Mouse (Mus musculus) embryonic facial prominence, embryonic 11.5 days (tissue): ENCODE measurements around the gene Chd3. TPM values are rescaled to one million over a fixed set of nuclear protein-coding genes. Genes with fewer than 3 reads are reported as not detected.

ENCODE experiments used
- ATAC-seq: fragments of 200-750 bp; cut with Nextera tagmentation; replicated peaks from 2 replicates; pipeline ENCODE4 v1.8.0; 2017; ENCODE audit warnings: low read depth; ENCODE audit not compliant: insufficient number of reproducible peaks, low FRiP score, low TSS enrichment
- DNase-seq: peaks from one replicate; pipeline ENCODE4 v3.0.0-alpha.2; 2015; ENCODE audit warnings: low spot score
- H3K27ac ChIP-seq: fragments of 300-500 bp; sonication (generic); replicated peaks from 2 replicates; pipeline ENCODE4 v1.5.1; 2014; ENCODE audit warnings: mild to moderate bottlenecking, low read depth, low read length, control low read depth
- H3K27me3 ChIP-seq: fragments of 300-500 bp; sonication (generic); 2 replicates; pipeline ENCODE4 v1.6.1; 2014; ENCODE audit warnings: mild to moderate bottlenecking, low read length, moderate library complexity, mixed read lengths; ENCODE audit not compliant: control insufficient read depth, insufficient read depth
- H3K36me3 ChIP-seq: fragments of 300-500 bp; sonication (generic); replicated peaks from 2 replicates; pipeline ENCODE4 v1.6.1; 2014; ENCODE audit warnings: low read depth, mild to moderate bottlenecking, low read length, moderate library complexity, mixed read lengths; ENCODE audit not compliant: control insufficient read depth, insufficient read depth
- H3K4me1 ChIP-seq: fragments of 300-500 bp; sonication (generic); 2 replicates; pipeline ENCODE4 v1.6.1; 2014; ENCODE audit warnings: low read length, mixed read lengths; ENCODE audit not compliant: control insufficient read depth, insufficient read depth
- H3K4me2 ChIP-seq: fragments of 300-500 bp; sonication (generic); 2 replicates; pipeline ENCODE4 v1.6.1; 2014; ENCODE audit warnings: low read depth, mild to moderate bottlenecking, control low read depth, low read length, moderate library complexity
- H3K4me3 ChIP-seq: fragments of 300-500 bp; sonication (generic); 2 replicates; pipeline ENCODE4 v1.5.1; 2014; ENCODE audit warnings: low read depth, low read length, control low read depth
- H3K9ac ChIP-seq: fragments of 300-500 bp; sonication (generic); replicated peaks from 2 replicates; pipeline ENCODE4 v1.6.1; 2014; ENCODE audit warnings: mild to moderate bottlenecking, control low read depth, low read length
- H3K9me3 ChIP-seq: fragments of 300-500 bp; sonication (generic); replicated peaks from 2 replicates; pipeline ENCODE4 v1.6.1; 2016; ENCODE audit warnings: mild to moderate bottlenecking, low read length, inconsistent platforms, mixed read lengths; ENCODE audit not compliant: control insufficient read depth
- WGBS: fragments of 180-500 bp; shearing (Covaris S2); extraction: QIAGEN DNeasy Blood & Tissue Kit; methylation state at CpG from one replicate; pipeline ENCODE4 v1.1.7; 2014; 5-methylcytosine and 5-hydroxymethylcytosine counted together
- polyA plus RNA-seq: library from polyadenylated mRNA; unstranded; fragments of >200 nt; fragmentation: Nextera tagmentation; extraction: Ambion mirVana; gene quantifications from 2 replicates; pipeline ENCODE4 v1.2.1, GENCODE M21; 2014

The Chd3 gene
- polyA plus RNA-seq, 1 experiment from 2014 or later = 52.1 TPM

DNA sequence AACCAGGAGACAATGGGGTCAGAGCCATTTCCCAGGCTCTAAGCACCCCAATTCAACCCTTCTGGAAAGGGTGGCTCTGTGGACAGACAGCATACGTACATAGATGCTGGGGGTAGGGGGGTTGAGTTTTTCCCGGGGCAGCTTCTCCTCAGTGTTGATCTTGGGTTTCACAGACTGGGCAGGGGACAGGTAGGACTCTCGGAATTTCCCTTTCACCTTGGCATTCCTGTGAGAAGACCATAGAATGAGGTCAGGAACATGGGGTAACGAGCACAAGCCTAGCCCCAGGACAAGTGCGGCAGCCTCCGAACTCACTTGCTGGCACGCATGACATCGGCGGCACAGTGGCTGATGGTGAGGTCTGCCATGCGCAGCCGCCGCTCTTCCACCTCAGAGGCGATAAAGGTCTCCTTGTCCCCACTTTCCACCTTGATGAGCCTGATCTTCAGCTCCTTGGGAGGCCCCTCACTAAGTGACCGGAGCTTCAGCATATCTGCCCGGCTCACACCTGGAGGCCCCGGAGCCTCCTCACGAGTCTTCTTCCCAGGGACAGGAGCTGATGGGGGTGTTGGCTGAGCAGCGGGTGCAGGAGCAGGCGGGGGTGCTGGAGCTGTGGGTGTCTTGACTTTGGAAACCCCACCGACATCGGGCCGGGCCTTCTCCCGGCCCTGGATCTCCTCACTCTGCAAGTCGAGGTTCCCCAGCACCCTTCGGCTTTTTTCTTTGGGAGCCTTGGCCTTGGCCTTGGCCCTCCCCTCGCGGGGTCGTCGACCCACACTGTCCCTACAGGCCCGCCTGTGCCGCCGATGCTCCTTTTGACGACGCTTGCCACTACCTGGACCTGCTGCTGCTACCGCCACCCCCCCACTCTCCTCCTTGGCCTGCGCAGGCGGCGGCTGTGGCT is 34.7 kb upstream of the Chd3 start:
- Histone ChIP-seq H3K4me3 (no peak overlapping the region), H3K9ac (no peak overlapping the region; the same call in 1 of the 2 replicates), H3K36me3 (peaks cover 43% of the 10 kb centered on the region), H3K27me3 (no peaks in the 10 kb centered on the region), H3K9me3 (no peaks in the 10 kb centered on the region), H3K27ac (no peak overlapping the region), H3K4me1 (peaks cover 3% of the 10 kb centered on the region; the same call in 1 of the 2 replicates), H3K4me2 (no peak overlapping the region)
- 93% methylated on average over 38 of the region's 38 CpGs for WGBS
- DNase-seq (no peak), ATAC-seq (no peak)

DNA sequence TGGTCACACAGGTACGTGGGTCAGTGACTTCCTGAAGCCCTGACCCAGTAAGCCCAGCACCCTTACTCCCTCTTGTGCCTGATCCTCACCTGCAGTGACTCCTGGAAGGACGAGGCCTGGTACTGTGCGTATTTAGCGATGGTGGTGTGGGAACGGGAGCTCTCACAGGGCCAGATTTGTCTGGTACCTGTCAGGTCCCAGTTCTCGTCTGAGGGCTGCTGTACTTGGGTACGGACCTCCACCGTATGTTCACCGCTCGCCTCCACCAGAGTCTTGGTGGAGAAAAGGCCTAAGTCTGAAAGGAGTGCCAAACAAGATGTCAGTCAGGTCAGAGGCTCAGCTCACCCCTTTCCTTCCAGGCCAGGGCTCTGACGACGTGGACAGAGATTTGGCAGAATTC is 32.8 kb upstream of the Chd3 start:
- Histone ChIP-seq H3K4me2 (no peak overlapping the region), H3K4me3 (no peak overlapping the region), H3K9me3 (no peaks in the 10 kb centered on the region), H3K9ac (no peak overlapping the region), H3K27me3 (no peaks in the 10 kb centered on the region), H3K36me3 (peaks cover 37% of the 10 kb centered on the region), H3K4me1 (peaks cover 6% of the 10 kb centered on the region), H3K27ac (no peak overlapping the region)
- DNase-seq (no peak), ATAC-seq (no peak)
- WGBS = 81% methylated on average over 12 of the region's 12 CpGs

DNA sequence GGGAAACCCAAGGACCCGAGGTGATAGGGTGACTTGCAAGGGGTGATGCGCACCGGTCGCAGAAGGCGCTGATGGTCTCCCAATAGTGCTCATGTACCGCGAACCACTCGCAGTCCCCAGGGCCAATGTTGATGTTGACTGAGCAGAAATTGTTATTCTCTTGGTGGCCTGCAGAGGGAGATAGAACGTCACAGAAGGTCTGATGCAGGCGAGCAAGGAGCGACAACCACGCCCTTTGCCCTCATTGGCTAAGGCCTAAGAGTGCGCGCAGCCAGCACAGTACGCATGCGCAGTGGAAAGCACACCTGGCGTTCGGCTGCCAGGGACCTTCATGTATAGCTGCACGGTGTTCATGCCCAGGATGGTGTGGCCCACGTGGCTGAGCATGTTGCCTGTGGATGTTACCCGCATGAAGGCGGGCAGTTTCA is 32.0 kb upstream of the Chd3 start:
- H3K27ac ChIP-seq = no peak overlapping the region
- ATAC-seq = peak; percentile 24
- DNase-seq = peak; percentile 95
- H3K9me3 ChIP-seq = no peaks in the 10 kb centered on the region
- H3K27me3 ChIP-seq = no peaks in the 10 kb centered on the region
- H3K9ac ChIP-seq = no peak overlapping the region
- H3K4me2 ChIP-seq = no peak overlapping the region
- 19% methylated on average over 22 of the region's 22 CpGs for WGBS
- peaks cover 10% of the 10 kb centered on the region for H3K4me1 ChIP-seq
- H3K36me3 ChIP-seq = peaks cover 31% of the 10 kb centered on the region
- H3K4me3 ChIP-seq = no peak overlapping the region

DNA sequence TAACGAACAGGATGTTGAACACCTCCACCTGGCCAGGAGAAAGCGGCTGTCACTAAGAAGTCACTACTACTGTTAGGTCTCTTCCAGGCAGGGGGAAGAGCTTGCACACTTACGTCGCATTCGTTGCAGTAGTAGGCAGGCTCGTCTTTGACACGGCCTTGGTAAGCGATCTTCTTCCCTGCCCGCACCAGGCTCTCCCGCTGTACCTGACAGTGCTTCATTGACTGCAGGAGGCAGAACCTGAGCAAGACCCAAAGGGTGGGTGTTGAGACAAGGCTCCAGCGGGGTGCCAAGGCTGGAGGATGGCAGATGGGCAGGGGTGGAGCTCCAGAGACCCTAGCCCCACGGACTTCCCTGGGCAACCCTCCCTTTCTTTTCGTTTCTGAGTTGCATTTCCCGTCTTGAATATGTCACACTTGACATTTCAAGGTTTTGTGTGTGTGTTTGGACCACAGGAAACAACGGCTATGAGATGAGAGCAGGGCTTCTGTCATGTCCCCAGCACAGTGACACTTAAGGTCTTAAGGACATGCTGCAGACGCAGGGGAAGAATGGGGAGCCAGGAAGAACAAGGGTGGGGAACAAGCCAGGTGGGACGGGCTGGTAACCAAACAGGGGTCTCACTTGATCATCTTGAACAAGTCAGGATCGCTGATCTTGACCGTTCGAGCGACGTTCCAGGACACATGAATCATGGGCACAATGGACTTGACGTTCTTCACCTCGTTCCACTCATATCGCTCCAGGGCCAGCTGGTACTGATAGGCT is 31.1 kb upstream of the Chd3 start:
- no peak for ATAC-seq

DNA sequence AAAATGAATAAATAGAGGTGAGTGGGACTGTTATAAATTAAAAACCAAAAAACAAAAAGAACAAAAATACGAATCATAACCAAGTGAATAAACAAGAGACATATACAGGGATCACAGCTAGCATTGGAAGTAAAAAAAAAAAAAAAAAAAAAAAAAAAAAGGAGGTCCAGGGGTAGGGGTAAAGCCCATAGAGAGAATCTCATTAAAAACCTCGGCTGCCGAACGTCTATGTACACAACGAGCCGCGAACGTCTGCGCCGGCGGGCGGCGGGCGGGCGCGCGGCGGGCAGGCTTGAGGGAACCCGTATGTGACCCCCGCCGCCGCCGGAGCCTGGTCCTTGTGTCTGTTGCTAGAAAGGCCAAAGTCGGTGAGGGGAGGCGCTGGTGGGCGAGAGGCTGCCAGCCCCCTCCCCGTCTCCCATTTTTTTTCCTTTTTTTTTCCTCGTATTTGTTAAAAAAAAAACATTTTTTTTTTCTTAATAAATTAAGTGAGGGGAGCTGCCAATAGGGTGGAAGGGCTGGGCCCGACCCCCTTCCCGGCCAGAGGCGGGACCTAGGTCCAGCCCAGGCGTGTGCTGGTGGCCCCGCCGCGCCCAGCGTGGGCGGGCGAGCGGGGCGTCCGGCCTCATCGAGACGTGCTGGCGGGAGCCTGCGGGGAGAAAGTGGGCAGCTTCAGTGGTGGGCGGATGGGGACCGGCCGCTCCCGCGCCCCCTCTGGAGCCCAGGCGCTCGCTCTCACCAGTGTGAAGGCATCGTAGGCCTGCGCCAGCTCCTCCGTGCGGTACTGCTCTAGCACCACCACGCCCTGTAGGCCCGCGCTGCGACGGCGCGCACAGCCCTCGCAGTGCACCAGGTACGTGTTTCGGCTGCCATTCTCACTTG is 30.2 kb upstream of the Chd3 start:
- peak overlapping the region; percentile 18; the same call in 1 of the 2 replicates for H3K9ac ChIP-seq
- peaks cover 17% of the 10 kb centered on the region for H3K36me3 ChIP-seq
- H3K4me1 ChIP-seq = peaks cover 10% of the 10 kb centered on the region
- no peak overlapping the region for H3K27ac ChIP-seq
- H3K27me3 ChIP-seq = no peaks in the 10 kb centered on the region
- ATAC-seq (no peak), DNase-seq (no peak)
- H3K9me3 ChIP-seq = no peaks in the 10 kb centered on the region
- 15% methylated on average over 66 of the region's 66 CpGs for WGBS
- peak overlapping the region; percentile 25 for H3K4me2 ChIP-seq
- 0 out of 2 replicates have a peak overlapping the region, but pooled peaks have one; percentile 1 for H3K4me3 ChIP-seq

More for the DNA sequence above, 31.1 kb upstream of the Chd3 start:
- Histone ChIP-seq H3K4me3 (0 out of 2 replicates have a peak overlapping the region, but pooled peaks have one; percentile 1), H3K27me3 (no peaks in the 10 kb centered on the region), H3K4me1 (peaks cover 10% of the 10 kb centered on the region), H3K9me3 (no peaks in the 10 kb centered on the region), H3K27ac (no peak overlapping the region), H3K4me2 (no peak overlapping the region), H3K36me3 (peaks cover 21% of the 10 kb centered on the region), H3K9ac (no peak overlapping the region)
- 77% methylated on average over 25 of the region's 25 CpGs for WGBS
- DNase-seq = no peak

DNA sequence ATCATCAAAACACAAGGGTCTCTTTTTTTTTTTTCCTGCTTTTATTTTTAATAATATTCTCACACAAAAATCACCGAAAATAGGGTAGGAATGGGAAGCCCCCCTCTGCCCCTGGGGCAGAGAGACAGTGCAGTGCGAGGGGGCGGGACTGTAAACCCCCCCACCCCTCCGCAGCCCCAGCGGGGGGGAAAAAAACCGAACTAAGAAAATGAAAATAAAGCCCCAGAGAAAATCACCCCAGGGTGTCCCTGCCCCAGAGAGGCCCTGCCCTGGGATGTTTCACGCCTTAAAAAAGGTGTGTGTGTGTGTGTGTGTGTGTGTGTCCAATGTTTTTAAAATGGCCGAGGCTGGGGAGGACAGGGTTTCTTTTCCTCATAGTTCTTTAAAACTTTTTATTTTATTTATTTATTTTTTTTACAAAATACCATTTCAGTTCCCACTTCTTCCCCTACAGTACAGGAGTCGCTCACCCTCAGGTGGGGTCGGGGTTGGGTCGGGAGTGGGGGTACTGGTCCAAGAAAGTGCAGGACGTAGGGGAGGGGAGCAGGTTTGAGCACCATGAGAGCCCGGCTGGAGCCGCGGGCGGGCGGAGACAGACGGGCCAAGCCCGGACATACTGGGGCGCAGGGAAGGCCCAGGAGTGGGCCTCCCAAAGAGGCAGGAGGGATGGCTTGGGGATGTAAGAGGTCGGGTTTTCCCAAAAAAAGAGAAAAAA is 29.4 kb upstream of the Chd3 start:
- WGBS = 18% methylated on average over 21 of the region's 21 CpGs
- Histone ChIP-seq H3K4me1 (peaks cover 10% of the 10 kb centered on the region), H3K27ac (no peak overlapping the region), H3K27me3 (no peaks in the 10 kb centered on the region), H3K9me3 (no peaks in the 10 kb centered on the region), H3K4me3 (peak overlapping the region; percentile 31; the same call in 1 of the 2 replicates), H3K9ac (peak overlapping the region; percentile 60; the same call in 1 of the 2 replicates), H3K36me3 (peaks cover 10% of the 10 kb centered on the region), H3K4me2 (peak overlapping the region; percentile 39)
- no peak for DNase-seq
- ATAC-seq = no peak

DNA sequence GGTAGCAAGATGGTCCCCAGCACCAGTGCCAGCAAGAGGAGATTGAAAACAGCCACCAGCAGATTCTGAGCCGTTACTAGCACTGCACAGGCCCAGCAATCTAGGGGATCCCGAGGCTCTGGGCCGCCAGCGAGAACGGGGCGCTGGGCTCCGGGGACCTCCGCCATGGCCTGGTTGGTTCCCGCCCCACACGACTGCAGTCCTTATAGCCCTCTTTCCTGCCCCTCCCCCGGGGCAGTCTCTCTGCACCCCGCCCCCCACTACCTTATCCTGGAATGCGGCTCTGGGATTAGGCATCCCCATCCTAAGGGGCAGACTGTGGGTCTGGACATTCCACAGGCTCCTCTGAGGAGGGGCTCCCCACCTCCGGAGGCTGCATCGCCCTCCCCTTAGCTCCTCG is 28.9 kb upstream of the Chd3 start, which contains the start of gene Tmem88:
Gene Tmem88, minus strand, starts transcription at position 176 of the 400 bp plus-strand sequence.
- WGBS = 4% methylated on average over 15 of the region's 16 CpGs
- Histone ChIP-seq H3K9me3 (no peaks in the 10 kb centered on the region), H3K36me3 (peaks cover 6% of the 10 kb centered on the region), H3K27ac (no peak within 1 kb of the TSS; the same call in 1 of the 2 replicates), H3K4me2 (peak within 1 kb of the TSS; percentile 63), H3K27me3 (no peaks in the 10 kb centered on the region), H3K4me1 (peaks cover 10% of the 10 kb centered on the region), H3K9ac (peak within 1 kb of the TSS; percentile 60), H3K4me3 (peak within 1 kb of the TSS; percentile 31)
- DNase-seq = peak; percentile 70
- no peak for ATAC-seq
